Mouse (Mus musculus) liver, adult 2 months (tissue): ENCODE results near the gene Riox1. TPM values are rescaled to one million over a fixed set of nuclear protein-coding genes. Genes with fewer than 3 reads are reported as not detected.
"Not testable (repeated sequence)": the region's sequence is repeated elsewhere in the genome, so short reads cannot be mapped to it uniquely, and the experiment has no call there.

ENCODE experiments used
- DNase-seq: peaks from one replicate; pipeline ENCODE4 v3.0.0-alpha.2; 2011; ENCODE audit warnings: low read depth, low spot score; ENCODE audit errors: extremely low read depth
- H3K27ac ChIP-seq: fragments of 200-500 bp; replicated peaks from 2 replicates; pipeline ENCODE4 v1.5.1; 2012; ENCODE audit warnings: low read depth, mild to moderate bottlenecking, control low read depth, inconsistent platforms, low read length; ENCODE audit not compliant: insufficient read depth
- H3K27me3 ChIP-seq: fragments of 200-500 bp; 2 replicates; pipeline ENCODE4 v1.6.1; 2012; ENCODE audit warnings: mild to moderate bottlenecking, moderate library complexity, low read length, inconsistent platforms; ENCODE audit not compliant: control insufficient read depth, insufficient read depth
- H3K36me3 ChIP-seq: fragments of 200-500 bp; 2 replicates; pipeline ENCODE4 v1.6.1; 2012; ENCODE audit warnings: low read length, inconsistent platforms; ENCODE audit not compliant: control insufficient read depth, insufficient read depth
- H3K4me1 ChIP-seq: fragments of 200-500 bp; 2 replicates; pipeline ENCODE4 v1.6.1; 2011; ENCODE audit warnings: low read length; ENCODE audit not compliant: control insufficient read depth, insufficient read depth
- H3K4me3 ChIP-seq: fragments of 200-500 bp; 2 replicates; pipeline ENCODE4 v1.5.1; 2011; ENCODE audit warnings: low read depth, mild to moderate bottlenecking, control low read depth, low read length, moderate library complexity; ENCODE audit not compliant: insufficient read depth
- H3K79me2 ChIP-seq: fragments of 200-500 bp; 2 replicates; pipeline ENCODE4 v1.6.1; 2012; ENCODE audit warnings: inconsistent platforms, mild to moderate bottlenecking, low read length, moderate library complexity; ENCODE audit not compliant: control insufficient read depth, insufficient read depth
- H3K9ac ChIP-seq: fragments of 200-500 bp; 2 replicates; pipeline ENCODE4 v1.6.1; 2012; ENCODE audit warnings: low read depth, mild to moderate bottlenecking, control low read depth, inconsistent platforms, low read length
- CTCF ChIP-seq: fragments of 200-500 bp; IDR thresholded peaks from 2 replicates; pipeline ENCODE4 v1.5.1; 2011; ENCODE audit warnings: low read depth, low read length, control low read depth
- POLR2A ChIP-seq: fragments of 200-500 bp; IDR thresholded peaks from 2 replicates; pipeline ENCODE4 v1.6.1; 2011; ENCODE audit warnings: low read length, control low read depth; ENCODE audit not compliant: insufficient read depth; ENCODE audit errors: extremely low read depth
- WGBS: fragments of 180-500 bp; shearing (Covaris S2); methylation state at CpG from one replicate; pipeline ENCODE4 v1.1.7; 2018; 5-methylcytosine and 5-hydroxymethylcytosine counted together
- polyA plus RNA-seq: library from polyadenylated mRNA; depleted of rRNA; stranded (reverse); fragments of >200 nt; gene quantifications from 2 replicates; pipeline ENCODE4 v1.2.3, GENCODE M21; 2012
- total RNA-seq: library from RNA; depleted of rRNA; stranded (reverse); fragments of >200 nt; gene quantifications from 2 replicates; pipeline ENCODE4 v1.2.3, GENCODE M21; 2014

The Riox1 gene
- total and polyA plus RNA-seq, 2 experiments: 3.7 to 7.7 TPM

- no peak overlapping the region; the same call in 1 of the 2 replicates for H3K27ac ChIP-seq
- peak; percentile 74 for DNase-seq
- peaks cover 16% of the 10 kb centered on the region for H3K4me1 ChIP-seq
- TF ChIP-seq POLR2A (no peak), CTCF (no peak)
- 31% methylated on average over 2 of the region's 2 CpGs for WGBS
- H3K36me3 ChIP-seq: no peaks in the 10 kb centered on the region
- no peak overlapping the region for H3K4me3 ChIP-seq
- no peak overlapping the region for H3K9ac ChIP-seq
- peaks cover 6% of the 10 kb centered on the region; the same call in 1 of the 2 replicates for H3K79me2 ChIP-seq
- H3K27me3 ChIP-seq: no peaks in the 10 kb centered on the region
These were observed 24.3 kb upstream of the Riox1 start for GRCm38 (mm10) chr12:83926061-83926460.

GRCm38 (mm10) chr12:83927747-83928146 lies 22.7 kb upstream of the Riox1 start:
- Histone ChIP-seq H3K4me1 (peaks cover 16% of the 10 kb centered on the region), H3K27me3 (no peaks in the 10 kb centered on the region), H3K79me2 (no peaks in the 10 kb centered on the region; the same call in 1 of the 2 replicates), H3K36me3 (no peaks in the 10 kb centered on the region), H3K4me3 (no peak overlapping the region), H3K9ac (no peak overlapping the region), H3K27ac (no peak overlapping the region)
- no peak for DNase-seq
- WGBS: 74% methylated on average over 4 of the region's 4 CpGs
- no peak for TF ChIP-seq POLR2A
- no peak for TF ChIP-seq CTCF

GRCm38 (mm10) chr12:83929186-83929804 lies 21.1 kb upstream of the Riox1 start:
- no peak overlapping the region for H3K9ac ChIP-seq
- H3K79me2 ChIP-seq: no peaks in the 10 kb centered on the region; the same call in 1 of the 2 replicates
- H3K4me3 ChIP-seq: no peak overlapping the region
- no peak for TF ChIP-seq POLR2A
- TF ChIP-seq CTCF: no peak
- H3K27ac ChIP-seq: peak overlapping the region; percentile 27
- no peaks in the 10 kb centered on the region for H3K27me3 ChIP-seq
- no peak for DNase-seq
- peaks cover 8% of the 10 kb centered on the region for H3K4me1 ChIP-seq
- H3K36me3 ChIP-seq: no peaks in the 10 kb centered on the region
- WGBS: 48% methylated on average over 2 of the region's 2 CpGs

GRCm38 (mm10) chr12:83937600-83937999 lies 12.8 kb upstream of the Riox1 start:
- Histone ChIP-seq H3K27me3 (no peaks in the 10 kb centered on the region), H3K27ac (no peak overlapping the region), H3K36me3 (no peaks in the 10 kb centered on the region), H3K4me3 (no peak overlapping the region), H3K79me2 (no peaks in the 10 kb centered on the region; the same call in 1 of the 2 replicates), H3K9ac (no peak overlapping the region), H3K4me1 (peaks cover 2% of the 10 kb centered on the region; the same call in 1 of the 2 replicates)
- WGBS: 67% methylated on average over 10 of the region's 10 CpGs
- DNase-seq: peak; percentile 47
- TF ChIP-seq POLR2A (no peak), CTCF (no peak)

- not testable (repeated sequence) for H3K27ac ChIP-seq, H3K9ac ChIP-seq, H3K36me3 ChIP-seq, H3K27me3 ChIP-seq, DNase-seq, H3K4me1 ChIP-seq, H3K79me2 ChIP-seq, H3K4me3 ChIP-seq
- WGBS: 13% methylated on average over 1 of the region's 1 CpGs
These were observed 11.8 kb upstream of the Riox1 start for GRCm38 (mm10) chr12:83938592-83938991.

- Histone ChIP-seq H3K9ac (no peak overlapping the region), H3K27me3 (no peaks in the 10 kb centered on the region), H3K4me1 (peaks cover 2% of the 10 kb centered on the region; the same call in 1 of the 2 replicates), H3K36me3 (no peaks in the 10 kb centered on the region), H3K4me3 (no peak overlapping the region), H3K27ac (no peak overlapping the region), H3K79me2 (no peaks in the 10 kb centered on the region)
- no peak for TF ChIP-seq CTCF
- WGBS: 85% methylated on average over 2 of the region's 2 CpGs
- DNase-seq: no peak
These were observed 11.1 kb upstream of the Riox1 start for GRCm38 (mm10) chr12:83939332-83939731.
